Mouse (Mus musculus) layer of hippocampus, adult 6 months (tissue): ENCODE data around the gene Hs3st3b1. TPM values are rescaled to one million over a fixed set of nuclear protein-coding genes. Genes with fewer than 3 reads are reported as not detected.

ENCODE experiments used
- long read RNA-seq, 2 experiments: library from polyadenylated mRNA; unstranded; transcript quantifications; one replicate each; pipeline ENCODE4 v2.0.0; 2019 to 2020
- polyA plus RNA-seq: library from polyadenylated mRNA; unstranded; fragments of <200 nt; fragmentation: Nextera tagmentation; gene quantifications from 2 replicates; pipeline ENCODE4 v1.2.3, GENCODE M21; 2021

The Hs3st3b1 gene
- polyA plus RNA-seq: 0.40 and 0.49 TPM in 2 replicates
- long read RNA-seq, experiment 1: 0 reads
- long read RNA-seq, experiment 2, full-length matches to known transcripts: 2 of 3 reads
- long read RNA-seq, experiment 2, partial matches to known transcripts: 0 of 3 reads
- long read RNA-seq, experiment 2, other reads (novel, unspliced or antisense): 1 of 3 reads

GRCm38 (mm10) chr11:63922091-63922621 lies at the start of gene Hs3st3b1:
Hs3st3b1 (minus strand) TSS chr11:63922290.

Other genes starting within 250 kb of the Hs3st3b1 start
- gene Cox10, start 157.2 kb upstream of the Hs3st3b1 start, polyA plus RNA-seq: 21.5 and 22.8 TPM in 2 replicates